Mouse (Mus musculus): Measurements from ENCODE around the gene Nt5c2.

Nt5c2 gene

DNA sequence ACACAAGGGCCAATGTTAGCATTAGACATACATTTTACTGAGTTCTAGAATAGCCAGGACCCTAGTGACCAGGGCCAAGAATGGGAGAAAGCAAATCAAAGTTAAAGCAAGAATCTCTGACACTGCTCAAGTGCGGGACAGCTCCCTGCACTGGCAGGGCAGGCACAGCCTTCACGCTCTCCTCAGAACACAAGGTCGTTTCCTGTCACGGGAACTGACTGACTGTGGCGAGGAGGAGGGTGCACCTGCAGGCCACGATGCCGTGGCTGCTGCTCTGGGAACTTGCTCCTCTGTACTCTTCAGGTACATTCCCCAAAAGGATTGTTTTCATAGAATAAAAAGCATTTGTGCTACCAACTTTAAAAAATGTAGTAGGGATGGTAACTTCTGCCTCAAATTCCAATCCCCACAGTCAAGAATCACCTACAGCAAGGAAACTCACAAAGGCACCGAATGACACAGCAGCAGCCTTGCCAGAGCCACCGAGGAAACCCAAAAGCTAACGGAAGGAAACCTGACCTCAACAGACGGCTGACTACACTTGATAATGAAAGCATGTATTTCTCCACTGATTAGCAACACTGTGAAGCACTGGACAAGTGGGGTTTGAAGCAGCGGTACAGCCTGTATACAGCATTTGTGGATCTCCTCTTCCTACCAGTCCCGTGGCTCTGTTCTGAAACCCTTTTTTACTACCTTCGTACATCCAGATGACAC, 127.0 kb downstream of the Nt5c2 start:
- in situ Hi-C loops (cut with MboI, MseI) = no loop called here

DNA sequence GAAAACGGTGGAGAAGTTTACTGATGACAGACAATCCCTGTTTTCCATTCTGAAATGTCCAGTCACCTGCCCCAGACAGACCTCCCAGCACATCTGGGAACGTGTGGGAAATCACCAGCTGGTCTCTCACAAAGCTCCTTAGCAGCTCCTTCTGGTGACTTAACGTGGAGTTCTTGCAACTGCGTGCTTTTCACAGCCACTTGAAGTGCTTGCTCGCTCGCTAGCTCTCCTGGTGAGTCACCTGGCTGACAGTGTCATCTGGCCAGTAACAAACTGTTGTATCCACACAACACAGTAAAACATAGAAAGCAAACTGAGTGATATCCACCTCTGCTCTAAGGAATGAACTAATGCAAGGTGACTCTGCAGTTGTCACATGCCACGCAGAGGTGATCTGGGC, 128.1 kb downstream of the Nt5c2 start:
- in situ Hi-C loops (cut with MboI, MseI) = no loop called here

DNA sequence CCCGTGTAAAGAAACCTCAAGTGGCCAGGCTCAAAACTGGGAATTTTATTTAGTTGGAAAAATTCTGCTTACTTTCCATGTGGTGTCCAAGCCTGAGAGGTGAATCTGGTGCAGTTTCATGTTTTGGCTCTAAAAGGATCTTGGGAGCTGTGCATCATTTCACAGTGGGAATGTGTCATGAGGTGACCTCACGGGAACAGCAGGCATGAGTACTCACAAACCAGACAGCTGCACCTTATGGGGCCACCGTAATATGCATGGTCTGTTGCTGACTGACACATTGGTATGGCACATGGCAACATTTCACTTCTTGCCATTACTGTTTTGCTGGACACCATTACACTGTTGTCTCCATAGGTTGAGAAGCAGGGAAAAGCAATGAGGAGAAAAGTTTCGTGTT, 129.6 kb downstream of the Nt5c2 start:
- in situ Hi-C loops (cut with MboI, MseI) = no loop called here

DNA sequence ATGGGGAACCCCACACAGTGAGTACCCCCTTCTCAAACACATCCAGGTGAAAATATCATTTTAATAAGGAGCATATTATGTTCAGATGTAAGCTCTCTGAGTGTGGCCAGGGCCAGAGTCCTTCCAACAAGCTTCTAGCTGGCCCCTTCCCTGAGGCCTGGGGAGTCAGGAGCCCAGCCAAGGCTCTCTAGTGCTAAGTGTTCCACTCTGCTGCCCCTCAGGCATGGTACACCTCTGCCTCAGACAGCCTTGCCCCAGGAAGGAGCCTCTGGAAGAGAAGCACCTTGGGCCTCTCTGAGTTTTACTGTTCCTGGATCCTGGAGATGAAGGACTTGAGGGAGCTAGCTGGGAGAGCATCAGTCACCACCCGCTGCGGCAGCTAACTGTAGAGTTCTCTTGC, 135.1 kb downstream of the Nt5c2 start:
- in situ Hi-C loops (cut with MboI, MseI) = loop anchor here (5.0 kb wide), 1 partner anchor 107 kb away; no protein-coding TSS in a partner anchor

DNA sequence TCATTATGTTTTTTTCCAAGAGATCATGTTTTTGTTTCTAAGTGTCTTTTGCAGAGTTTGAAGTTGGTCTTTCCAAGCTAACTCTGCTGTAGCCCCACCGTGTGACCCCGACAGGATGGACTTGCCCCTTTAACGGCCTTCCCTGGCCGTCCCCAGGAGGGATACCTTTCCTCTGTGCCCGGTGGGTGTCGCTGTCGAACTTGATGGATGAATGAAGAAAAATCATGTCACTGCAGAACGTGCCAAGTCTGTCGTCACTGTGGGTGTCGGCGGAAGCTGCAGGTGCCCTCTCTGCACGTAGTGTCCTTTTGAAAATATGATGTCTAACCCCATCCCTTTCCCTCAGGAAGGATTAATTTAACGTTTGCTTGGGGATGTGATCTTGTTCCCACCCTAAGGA, 136.6 kb downstream of the Nt5c2 start:
- in situ Hi-C loops (cut with MboI, MseI) = loop anchor here (5.0 kb wide), 1 partner anchor 109 kb away; no protein-coding TSS in a partner anchor

DNA sequence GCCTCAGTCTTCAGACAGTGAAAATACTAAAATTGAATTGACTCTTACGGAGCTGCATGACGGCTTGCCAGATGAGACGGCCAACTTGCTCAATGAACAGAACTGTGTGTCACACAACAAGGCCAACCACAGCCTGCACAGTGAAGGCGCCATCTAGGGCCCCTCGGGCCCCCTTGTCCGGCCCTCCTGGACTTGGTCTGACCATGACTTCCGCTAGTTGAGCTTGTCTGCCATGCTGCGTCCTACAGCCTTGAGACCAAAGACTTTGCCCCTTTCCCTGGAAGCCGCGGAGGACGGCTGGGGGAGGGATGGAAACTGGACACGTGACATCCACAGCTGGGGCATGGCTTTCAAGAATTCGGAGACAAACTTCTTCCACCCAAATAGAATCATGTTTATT, 137.1 kb downstream of the Nt5c2 start:
- in situ Hi-C loops (cut with MboI, MseI) = loop anchor here (5.0 kb wide), 1 partner anchor 109 kb away; no protein-coding TSS in a partner anchor

DNA sequence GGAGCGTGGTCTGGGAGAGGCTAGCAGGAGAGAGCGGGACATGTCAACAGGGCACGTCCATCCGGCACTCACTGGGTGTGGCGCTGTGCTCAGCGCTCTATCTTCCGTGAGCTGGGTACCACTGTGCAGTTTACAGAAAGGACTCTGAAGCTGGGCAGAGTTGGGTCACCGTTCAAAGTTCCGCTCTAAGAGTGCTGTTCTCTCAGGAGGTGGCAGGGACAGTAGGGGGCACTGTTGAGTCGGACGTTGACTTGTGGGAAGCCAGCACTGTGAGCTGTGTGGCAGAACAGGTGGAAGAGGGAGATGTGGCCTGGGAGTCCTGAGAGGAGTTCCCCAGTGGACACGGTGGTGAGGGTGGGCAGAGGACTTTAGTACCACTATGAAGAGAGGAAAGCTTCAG, 139.2 kb downstream of the Nt5c2 start:
- in situ Hi-C loops (cut with MboI, MseI) = loop anchor here (5.0 kb wide), 1 partner anchor 112 kb away; no protein-coding TSS in a partner anchor

DNA sequence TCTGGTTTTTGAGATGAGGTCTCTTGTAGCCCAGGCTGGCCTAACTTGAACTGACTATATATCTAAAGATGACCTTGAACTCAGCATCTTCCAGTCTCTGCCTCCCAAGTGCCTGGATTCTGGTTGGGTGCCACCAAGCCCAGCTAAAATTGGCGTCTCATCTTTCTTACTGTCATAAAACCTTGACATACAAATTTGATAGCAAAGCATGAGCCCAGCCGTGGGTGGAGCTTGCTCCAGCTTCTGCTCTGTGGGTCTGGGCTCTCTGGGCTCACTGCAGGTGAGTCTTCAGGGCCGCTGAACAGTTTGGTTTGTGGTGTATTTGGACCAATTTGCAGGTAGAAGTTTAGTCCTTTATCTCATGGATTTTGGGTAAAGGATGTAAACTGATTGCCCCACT, 141.0 kb downstream of the Nt5c2 start:
- in situ Hi-C loops (cut with MboI, MseI) = no loop called here

DNA sequence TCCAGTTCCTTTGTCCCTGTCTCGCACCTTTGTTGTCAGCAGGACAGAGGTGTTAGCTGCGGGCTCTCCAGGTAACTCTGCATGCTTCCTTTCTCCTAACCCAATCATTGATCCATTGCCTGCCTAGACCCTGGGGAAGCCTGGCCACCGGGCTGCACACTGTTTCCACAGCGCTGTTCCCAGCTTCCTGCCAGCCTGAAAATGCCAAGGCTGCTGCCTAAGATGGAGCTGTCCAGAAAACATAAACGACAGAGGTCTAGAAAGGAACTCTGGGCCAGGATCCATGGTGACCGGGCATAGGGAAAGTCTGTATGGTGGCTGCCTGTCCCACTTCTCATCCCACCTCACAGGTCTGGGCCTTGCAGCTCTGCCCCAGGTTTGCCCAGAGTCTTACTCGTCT, 143.3 kb downstream of the Nt5c2 start:
- in situ Hi-C loops (cut with MboI, MseI) = no loop called here

DNA sequence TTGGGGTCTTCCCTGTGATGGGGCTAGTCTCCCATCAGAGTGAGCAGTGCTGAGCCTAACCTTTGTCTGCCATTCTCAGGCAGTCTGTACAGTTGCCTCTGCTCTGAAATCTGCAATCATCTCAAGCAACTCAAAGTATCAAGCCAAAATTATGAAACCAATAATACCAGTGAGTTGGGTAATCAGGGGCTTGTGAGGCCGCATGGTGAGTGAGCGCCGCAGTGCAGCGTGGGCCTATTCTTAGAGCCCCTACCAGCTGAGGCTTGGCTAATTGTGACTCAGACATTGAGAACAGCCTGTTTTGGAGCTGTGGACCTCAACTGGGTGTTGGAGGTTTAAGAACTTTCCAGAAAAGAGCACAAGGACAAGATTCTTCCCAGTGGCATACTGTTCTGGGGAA, 143.9 kb downstream of the Nt5c2 start:
- in situ Hi-C loops (cut with MboI, MseI) = no loop called here

DNA sequence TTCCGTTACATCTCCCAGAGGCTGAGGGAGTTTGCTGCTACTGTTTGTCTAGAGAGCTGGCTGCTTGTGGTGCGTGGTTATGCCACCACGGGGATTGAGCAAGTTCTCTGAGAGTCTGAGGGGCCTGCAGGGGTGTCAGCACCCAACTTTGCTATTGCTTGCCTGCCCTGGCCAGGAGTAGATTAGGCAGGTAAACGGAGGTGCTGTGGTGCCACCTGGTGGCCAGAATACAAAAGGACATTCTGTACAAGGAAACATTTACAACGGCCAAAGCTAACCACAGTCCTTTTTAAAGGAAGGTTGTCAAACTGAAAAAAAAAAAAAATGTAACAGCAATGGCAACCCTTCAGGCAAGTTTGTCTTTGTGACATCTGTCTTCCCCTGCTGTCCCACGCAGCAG, 145.4 kb downstream of the Nt5c2 start:
- in situ Hi-C loops (cut with MboI, MseI) = loop anchor here (5.0 kb wide), 3 partner anchors 107 to 282 kb away; partner anchors contain the start of gene Cnnm2

DNA sequence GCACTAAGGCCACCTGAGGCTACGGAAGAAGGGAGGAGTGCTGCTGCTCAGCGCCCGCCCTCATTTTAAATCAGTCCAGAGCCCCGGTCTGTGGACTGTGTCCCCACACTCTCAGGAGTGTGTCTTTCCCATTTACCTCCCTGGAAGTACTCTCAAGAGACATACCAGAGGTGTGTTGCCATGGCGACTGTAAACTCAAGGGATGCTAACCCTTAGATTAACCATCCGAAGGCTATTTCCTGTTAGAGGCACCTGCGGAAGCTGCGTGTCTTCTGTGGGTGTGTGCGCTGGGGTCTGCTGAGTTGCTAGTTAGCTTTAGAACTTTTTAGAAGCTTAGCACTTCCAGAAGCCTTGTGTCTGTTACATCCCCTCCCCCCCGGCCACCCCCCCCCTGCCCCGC, 145.9 kb downstream of the Nt5c2 start:
- in situ Hi-C loops (cut with MboI, MseI) = loop anchor here (5.0 kb wide), 3 partner anchors 107 to 282 kb away; partner anchors contain the start of gene Cnnm2

DNA sequence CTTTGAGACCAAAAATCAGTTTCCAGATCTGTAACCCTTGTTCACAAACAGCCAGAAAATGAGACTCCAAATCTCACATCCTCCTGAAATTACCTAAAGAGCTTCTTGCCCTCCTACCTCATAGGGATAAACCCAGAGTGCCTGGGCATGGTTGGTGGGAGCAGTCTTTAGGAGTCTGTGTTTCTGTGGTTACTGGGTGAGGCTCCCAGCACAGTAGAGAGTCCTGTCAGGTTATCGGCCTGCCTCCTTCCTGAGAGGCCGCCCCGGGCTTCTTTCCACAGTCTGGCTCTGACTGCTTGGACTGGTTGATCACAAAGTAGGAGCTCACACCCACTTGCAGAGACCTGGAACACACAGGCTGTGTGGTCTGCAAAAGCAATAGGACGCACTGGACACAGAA, 149.6 kb downstream of the Nt5c2 start:
- in situ Hi-C loops (cut with MboI, MseI) = loop anchor here (5.0 kb wide), 3 partner anchors 103 to 278 kb away; partner anchors contain the start of gene Cnnm2

DNA sequence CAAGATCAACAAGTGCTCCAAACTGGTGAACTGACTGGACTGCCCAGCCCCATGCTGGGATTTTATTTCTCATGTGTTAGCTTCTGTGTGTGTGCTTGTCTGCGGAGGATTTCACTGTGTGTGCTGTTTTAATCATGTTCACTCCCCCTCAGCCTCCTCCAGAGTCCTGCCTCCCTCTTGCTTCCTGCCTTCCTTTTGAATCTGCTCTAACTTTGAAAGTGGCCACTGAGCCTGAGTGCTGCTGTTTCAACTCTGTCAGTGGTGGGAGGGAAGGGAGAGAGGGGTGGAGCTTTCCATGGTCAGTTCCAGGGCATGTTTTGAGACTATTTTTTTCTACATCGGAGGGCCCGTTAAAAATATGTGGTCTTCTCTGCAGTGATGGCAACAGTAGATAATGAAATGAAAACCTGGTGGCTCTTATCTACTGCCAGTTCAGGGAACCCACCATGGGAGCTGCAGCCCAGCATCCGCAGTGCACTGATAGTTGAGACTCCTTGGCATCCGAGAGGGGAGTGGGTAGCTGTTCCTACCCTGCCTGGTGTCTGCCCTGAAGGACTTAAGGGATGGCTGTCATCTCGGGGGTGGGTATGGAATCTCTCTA, 150.1 kb downstream of the Nt5c2 start:
- in situ Hi-C loops (cut with MboI, MseI) = loop anchor here (5.0 kb wide), 3 partner anchors 103 to 278 kb away; partner anchors contain the start of gene Cnnm2

DNA sequence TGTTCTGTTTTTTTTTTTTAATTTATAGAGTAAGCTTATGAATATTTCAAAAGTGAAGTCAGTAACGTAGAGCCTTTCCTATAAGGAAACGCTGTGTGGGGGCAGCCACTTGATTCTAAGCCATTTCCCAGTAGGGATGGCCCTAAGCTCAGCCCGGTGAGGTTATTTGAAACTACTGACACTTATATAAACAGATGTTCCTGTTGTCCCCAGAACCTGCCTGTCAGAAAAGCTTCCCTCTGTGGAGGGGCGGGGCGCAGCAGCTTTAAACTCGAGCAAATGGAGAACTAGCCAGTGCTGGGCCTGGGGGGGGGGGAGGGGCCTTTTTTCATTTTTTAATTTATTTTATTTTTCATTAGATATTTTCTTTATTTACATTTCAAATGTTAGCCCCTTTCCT, 150.9 kb downstream of the Nt5c2 start:
- in situ Hi-C loops (cut with MboI, MseI) = no loop called here

DNA sequence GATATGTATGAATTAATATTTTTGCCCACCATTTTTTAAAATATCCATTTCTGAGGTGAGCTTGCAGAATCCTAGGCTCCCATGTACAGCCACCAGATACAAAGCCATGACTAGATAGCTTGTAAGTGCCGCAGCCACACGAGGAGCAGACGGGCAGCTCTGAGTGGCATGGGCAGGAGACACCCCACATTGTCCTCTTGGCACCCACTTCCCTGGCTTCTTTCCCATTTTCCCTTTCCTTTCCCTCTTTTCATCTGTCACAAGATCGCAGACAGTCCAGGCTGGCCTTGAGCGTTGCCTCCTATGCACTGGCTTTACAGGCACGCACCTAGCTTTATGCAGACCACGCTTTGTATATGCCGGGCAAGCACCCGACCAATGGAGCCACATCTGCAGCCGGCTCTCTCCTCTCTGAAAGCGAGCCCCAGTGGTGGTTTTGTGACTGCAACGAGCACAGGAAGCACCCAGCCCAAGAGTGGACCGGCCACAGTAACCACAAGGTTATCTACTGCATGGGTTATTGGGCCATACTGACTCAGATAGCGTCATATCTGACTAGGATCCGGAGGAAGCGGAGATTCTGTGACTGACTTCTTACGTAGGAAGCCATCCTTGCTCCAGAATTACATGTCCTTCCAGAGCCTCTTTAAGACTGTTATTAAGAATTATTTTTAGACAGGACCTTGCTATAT, 151.6 kb downstream of the Nt5c2 start:
- in situ Hi-C loops (cut with MboI, MseI) = no loop called here

DNA sequence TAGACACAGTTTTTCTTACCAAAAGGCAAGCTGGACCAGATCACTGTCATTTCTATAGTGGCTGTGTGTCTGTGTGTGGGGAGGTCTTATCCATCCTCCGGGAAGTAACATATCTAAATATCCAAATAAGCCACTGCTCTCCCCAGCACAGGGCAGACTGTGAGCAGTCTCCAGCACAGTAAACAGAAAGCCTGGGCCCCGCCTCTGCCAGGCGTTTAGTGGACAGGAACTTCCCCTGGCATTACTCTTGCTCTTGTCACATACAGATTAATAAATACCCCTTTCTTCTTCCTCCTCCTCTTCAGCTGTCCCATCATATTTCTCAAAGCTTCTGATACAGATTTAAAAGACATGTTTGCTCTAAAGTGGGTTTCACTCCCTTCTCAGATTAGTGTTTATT, 152.4 kb downstream of the Nt5c2 start:
- in situ Hi-C loops (cut with MboI, MseI) = no loop called here

DNA sequence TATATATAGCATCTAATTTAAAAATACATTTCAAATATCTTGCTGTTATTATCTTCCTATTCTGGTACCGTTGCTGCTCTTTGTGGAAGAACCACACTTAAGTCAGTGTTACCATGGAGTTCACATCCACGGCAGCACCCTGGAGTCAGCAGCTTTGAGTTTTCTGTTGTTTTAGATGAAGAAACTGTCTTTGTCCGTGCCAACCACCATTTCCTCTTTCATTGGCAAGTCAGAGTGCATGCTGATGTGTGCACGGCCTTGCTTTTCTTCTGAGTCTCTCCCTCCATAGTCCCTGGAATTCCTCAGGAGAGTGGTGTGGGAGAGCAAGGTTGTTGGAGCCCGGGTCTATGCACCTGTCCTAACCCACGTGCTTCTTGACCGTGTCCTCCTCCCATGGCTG, 156.8 kb downstream of the Nt5c2 start:
- in situ Hi-C loops (cut with MboI, MseI) = no loop called here

DNA sequence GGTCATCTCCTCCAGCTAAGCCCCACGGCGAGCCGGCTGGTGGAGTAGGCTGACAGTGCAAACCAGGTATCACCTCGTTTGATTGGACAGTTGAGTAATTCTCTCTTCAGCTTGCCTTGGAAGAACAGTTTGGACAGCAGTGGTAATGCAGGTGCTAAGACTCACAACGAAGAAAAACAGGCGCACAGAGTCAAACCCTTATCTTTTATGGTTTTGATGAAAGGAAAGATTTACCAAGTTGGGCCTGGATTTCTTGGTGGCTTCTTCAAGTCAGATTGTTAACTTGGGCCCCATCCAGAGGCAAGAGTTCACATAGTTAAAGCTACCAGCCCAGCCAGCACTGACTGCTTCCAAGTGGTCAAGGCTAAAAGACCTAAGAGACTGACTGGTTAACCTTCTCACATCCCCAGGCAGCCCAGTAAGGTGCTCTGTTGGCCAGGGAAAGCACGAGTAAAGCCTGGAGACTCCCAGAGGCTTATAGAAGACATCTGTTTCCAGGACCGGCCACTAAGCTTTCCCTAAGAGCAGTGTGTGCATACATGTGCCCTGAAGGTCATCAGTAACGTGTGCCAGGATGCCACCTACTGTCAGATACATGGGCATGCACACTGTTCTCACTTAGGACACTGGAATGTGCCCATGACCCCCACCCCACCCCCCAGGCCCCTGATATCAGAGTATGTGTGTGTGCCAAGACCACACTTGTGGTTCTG, 157.5 kb downstream of the Nt5c2 start:
- in situ Hi-C loops (cut with MboI, MseI) = no loop called here

DNA sequence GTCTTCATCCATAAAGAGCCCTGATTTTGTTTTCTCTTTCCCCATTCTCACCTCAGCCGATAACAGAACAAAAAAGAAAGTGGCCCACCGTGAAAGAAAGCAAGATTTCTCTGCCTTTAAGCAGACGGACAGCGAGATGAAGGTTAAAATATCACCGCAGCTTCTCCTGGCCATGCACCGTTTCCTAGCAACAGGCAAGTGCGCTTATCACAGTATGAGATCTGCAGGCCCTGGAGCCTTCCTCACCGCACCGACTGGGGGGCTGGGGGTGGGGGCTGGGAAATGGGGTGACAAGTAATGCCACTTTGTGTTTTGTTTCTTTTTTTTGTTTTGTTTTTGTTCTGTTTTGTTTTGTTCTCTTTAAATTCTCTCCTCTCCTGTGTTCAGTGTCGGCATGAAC, 158.2 kb downstream of the Nt5c2 start:
- in situ Hi-C loops (cut with MboI, MseI) = no loop called here

DNA sequence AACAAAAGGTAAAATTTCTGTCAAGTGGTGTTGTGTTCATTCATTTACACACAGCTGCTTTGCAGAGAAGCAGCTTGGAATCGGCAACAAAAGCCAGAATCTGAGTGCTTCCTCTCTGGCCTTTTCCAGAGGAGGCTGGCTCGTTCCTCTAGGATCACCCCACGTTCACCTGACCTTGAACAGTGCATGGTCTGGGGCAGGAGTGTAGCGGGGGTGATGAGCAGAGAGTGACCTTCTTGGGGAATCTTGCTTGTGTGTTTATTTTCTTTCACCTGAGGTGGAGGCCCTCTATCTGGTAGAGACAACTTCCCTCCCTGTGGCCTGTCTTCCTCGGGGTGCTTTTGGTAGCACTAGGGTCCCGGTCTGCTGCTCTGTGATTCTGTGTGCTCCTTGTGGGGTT, 158.7 kb downstream of the Nt5c2 start:
- in situ Hi-C loops (cut with MboI, MseI) = no loop called here

DNA sequence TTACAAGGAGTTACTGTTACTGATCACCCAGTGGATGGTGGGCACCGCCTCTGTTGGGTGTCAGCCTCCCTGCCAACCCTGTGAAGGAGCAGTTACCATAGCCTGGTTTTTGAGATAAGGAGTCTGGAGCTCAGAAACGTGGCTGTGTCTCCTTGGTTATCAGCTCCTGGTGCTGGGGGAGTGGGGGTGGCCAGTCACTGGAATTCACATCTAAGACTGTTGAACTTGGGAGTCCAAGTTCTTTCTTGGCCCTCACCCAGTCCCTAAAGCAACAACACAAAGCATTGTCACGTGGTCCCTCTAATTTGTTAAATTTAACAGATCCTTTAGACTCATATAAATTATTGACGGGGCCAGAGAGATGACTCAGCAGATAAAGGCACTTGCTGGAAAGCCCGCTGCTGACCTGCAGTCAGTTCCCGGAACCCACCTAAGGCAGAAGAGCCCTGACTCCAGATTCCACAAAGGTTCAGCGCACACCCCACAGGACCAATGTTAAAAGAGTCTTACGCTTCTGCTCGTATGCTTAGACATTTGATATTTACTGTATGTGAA, 165.4 kb downstream of the Nt5c2 start:
- in situ Hi-C loops (cut with MboI, MseI) = no loop called here
